Mouse (Mus musculus) kidney, adult 2 months (tissue): ENCODE data around the gene Arl2.

Source experiments
- CTCF ChIP-seq: fragments of 200-500 bp; conservative IDR thresholded peaks from 2 replicates; pipeline ENCODE4 v1.5.1; 2011; ENCODE audit warnings: low read depth, mild to moderate bottlenecking, control low read depth, low read length, moderate library complexity, mixed read lengths; ENCODE audit not compliant: insufficient read depth, insufficient read length
- POLR2A ChIP-seq: fragments of 200-500 bp; IDR thresholded peaks from one replicate; pipeline ENCODE4 v1.6.1; 2011; ENCODE audit warnings: low read depth, low read length, control low read depth

DNA sequence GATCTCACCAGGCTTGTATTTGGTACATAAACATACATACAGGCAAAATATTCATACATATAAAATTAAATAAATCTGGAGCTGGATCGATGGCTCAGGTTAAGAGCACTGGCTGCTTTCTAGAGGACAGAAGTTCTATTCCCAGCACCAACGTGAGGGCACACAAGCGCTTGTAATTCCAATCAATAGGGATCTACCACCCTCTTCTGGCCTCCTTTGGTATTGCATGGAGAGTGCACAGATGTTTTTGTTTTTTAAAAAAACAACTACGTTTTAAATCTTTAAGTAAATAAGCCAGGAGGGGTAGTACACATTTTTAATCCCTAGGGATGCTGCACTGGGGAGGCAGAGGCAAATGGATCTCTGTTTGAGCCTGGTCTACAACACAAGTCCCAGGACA is 15.1 kb downstream of the Arl2 start:
- TF ChIP-seq CTCF (peak; percentile 61), POLR2A (no peak)
